Mouse (Mus musculus): Measurements from ENCODE around the gene Med12.
"Not testable (repeated sequence)": the region's sequence is repeated elsewhere in the genome, so short reads cannot be mapped to it uniquely, and the experiment has no call there.

The Med12 gene

DNA sequence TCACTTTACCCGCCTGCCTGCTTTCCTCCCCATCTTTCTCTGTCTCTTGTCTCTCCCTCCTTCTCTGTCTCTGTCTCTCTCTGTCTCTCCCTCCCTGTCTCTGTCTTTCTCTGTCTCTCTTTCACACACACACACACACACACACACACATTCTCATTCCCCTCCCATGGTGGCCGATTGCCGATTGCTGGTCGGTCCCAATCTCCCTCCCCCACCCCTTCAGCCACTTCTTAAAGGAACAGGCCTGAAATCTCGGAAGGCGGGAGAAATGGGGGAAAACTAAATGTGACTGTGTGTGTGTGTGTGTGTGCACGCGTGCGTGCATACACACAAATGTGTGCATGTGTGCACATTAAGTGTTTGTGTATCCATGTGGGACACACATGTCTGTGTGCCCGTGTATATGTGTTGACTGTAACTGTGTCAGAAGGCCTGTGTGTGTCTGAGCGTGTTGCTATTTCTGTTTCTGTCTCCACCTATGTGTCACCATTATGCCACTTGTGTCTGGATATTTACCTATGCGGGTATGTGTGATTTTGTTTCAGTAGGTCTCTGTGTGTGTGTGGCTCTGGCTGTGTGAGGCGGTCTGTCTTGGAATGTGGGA, 26.7 kb downstream of the Med12 start:
- no peak for DNase-seq

DNA sequence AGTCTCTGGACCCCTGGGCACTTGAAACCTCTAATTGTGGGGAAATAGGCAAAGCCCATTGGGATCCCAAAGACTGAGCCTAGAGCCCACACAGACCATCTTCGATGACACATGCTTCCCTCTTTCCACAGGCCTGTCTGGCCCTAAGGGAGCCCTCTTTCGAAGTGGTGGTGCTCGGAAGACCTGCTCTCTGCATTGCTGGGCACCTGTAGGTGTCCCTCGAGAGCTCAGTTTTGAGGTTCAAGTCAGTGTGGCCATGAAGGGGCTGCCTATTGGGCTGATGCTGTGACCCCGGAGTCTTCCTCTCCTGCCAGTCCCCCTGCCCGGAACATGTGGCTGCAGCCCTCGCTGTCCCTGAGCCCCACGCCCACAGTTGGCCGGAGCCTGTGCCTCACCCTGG, 27.8 kb downstream of the Med12 start:
- no peak for DNase-seq

DNA sequence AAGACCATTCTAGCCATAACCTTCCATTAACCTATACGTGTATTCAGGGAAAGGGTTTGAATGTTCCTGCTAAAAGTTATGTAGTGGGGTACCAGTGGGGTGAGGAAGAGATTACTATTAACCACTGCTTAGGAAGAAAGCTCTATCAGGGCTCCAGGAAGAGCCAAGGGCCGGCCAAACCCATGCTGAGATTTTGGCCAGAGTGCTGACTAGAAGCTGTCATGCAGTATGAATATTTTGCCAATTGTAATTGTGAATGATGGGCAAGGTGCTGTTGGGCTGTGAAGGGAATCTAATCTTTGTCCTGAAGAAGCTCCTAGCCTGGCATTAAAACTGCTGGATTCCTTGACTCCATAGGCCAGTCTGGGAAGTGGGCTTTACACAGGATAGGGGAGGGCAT, 30.8 kb downstream of the Med12 start:
- no peak for DNase-seq

DNA sequence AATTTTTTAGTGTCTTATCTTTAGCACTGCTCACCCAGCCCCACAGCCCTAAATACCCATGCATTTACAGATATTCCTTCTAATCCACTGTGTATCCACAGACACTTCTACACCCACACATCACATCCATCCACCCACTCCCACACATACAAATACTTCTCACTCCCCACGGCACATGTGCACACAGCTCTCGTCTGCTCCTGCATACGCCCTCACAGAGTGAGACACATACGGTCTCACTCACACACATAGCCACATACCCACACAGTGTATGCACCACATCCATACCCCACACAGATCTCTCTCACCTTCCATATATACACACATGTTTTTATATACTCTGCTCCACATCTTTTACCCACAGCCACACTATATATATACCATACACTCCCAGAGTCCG, 35.5 kb downstream of the Med12 start:
- no peak for DNase-seq

DNA sequence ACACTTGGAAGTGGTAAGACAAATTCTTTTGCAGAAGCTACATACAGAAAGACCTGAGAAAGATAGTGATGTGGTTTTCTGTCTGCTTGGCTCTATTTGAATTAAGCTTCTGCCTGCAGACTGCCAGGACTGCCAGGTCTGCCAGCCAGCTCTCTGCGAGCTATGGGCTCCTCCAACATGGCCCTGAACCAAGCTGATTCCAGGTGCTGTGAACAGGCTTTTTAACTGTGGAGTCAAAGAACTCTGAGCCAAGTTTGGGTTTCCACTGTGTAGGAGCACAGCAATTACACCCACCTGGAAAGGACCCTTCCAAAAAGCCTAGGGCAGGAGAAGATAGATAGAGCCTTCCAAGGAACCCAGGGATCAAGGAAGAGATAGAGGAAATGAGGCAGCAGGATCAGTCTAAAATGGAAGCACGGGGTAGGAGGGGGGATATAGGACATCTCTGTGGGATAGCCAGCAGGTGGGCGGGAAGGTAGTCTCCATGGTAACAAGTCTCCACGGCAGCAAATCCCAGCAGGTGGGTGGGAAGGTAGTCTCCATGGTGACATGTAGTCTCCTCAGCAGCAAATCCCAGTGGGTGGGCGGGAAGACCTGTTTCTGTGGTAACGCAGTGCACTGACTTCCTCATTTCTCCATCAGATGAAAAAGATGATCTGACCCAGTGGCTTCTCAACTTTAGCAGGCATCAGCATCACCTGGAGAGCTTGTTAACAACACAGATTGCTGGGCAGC, 40.0 kb downstream of the Med12 start:
- no peak for DNase-seq

DNA sequence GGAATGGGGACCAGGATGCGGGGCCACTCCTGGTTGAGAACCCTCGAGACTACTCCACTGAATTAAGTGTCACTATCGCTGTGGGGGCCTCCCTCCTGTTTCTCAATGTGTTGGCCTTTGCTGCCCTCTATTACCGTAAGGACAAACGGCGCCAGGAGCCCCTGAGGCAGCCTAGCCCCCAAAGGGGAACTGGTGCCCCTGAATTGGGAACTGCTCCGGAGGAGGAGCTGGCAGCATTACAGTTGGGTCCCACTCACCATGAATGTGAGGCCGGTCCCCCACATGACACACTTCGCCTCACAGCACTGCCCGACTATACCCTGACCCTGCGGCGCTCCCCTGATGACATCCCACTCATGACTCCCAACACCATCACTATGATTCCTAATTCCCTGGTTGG, 45.9 kb downstream of the Med12 start:
- no peak for DNase-seq

DNA sequence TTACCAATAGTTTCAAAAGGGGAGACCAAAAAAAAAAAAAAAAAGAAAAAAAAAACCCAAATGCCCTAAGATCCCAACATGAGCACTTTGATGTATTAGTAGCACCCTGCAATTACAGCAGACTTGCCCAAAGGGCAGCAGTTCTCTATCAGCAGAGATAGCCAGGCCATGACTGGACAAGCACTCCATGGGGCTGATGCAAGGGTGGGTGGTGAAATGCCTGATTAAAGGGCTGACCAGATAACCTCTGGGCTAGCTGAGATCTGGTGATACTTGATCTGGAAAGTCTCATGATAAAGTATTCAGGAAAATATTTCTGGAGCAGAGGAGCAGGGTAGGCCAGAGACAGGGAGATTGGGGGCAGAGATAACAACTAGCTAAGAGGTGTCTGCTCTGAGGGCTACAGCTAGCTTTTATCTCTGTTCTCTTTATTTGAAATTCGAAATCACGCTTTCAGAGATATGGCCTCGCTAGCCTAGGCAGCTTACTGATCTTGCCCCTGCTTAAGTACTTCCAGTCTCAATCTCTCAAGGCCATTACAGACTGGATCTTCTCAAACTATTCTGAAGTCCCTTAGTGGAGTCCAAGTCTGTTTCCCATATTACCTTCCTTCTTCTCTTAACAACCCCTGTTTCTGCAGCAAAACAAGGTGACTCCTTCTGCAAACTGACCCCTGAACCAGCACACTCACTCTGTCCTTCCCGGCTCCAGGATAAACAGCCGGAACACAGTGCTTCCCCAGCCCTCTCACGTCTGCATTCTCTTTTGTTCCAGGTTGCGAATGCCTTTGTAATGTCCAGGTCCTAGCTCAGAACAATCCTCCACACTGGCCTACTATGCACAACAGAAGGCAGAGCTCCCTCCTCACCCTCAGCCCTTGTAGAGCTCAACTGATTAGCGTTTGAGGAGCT, 52.4 kb downstream of the Med12 start:
- DNase-seq, result no peak

DNA sequence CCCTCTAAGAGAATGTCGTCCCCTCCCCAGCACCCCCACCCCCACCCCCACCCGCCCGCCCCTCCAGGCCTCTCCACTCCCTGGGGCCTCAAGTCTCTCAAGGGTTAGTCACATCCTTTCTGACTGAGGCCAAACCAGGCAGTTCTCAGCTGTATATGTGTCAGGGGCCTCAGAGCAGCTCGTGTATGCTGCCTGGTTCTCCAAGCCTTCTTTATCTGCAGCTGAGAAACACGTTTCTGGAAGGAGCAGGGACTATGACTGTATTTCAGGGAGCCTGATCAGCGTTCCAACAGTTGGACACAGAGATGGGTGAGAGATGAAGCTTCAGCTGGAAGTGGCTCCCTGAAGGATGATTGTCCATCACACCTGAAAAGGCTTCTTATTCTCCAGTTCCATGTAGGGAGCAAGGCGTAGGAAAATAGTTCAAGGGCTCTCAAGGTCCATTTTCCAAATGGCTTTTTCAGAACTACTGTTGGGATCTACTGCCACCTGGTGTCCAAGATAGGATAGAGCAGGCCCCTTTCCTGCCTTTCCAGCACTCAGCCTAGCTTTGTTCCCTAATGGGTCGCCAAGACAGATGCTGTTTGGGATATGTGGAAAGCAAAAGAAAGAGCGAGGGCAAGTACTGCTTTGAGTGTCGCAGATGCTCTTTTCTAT, 55.7 kb downstream of the Med12 start:
- DNase-seq, result peak; percentile 18 to 27

DNA sequence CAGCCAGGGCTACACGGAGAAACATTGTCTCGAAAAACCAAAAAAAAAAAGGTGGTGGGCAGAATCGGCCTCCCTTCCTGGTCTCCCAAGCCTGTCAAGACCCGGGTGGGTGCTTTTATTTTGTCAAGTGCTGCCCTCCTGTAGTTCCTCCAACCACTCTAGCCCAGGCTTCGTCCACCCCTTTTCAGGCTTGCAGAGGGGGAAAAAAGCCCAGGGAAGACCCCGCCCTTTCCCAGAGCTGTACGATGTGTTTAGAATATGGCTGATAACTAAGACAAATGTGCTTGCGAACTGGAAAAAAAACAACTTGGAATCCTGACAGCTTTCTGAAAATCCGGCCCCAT, 58.2 kb downstream of the Med12 start:
- no peak for DNase-seq

DNA sequence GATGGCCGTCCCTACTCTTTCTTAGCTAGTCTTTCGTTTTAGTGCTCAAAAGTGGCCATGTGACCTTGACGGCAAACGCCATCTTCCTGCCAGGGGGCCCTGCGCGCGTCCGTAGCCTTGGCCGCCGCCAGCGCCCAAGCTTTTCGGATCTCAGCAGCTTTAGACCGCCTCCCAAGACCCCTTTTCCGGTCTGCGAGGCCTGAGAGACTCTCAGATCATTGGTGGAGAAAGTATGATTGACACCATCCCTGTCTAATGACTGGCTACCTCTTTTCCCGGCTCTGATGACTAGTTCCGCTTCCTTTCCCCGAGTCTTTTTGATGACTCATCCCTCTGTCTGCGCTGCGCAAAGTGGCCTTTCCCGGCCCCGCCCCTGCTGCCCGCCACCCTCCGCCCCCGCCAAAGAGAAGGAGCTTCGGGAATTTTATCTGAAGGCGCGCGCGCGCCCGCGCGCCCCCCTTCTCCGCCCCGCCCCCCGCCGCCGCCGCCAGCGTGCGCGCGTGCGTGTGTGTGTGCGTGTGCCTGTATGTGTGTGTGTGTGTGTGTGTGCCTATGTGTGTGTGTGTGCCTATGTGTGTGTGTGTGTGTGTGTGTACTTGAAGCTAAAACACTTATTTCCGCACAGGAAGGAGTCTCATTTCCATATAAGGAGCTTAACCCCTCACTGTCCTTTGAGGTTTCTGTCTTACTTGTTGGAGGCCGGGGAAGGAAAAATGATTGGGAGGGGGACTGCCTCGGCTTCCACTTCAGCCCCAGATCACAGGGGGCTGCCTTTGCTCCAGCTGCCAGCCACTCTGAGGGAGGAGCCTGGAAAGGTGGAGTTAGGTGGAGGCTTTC, 58.8 kb downstream of the Med12 start:
- DNase-seq, result peak; percentile 79 to 84

DNA sequence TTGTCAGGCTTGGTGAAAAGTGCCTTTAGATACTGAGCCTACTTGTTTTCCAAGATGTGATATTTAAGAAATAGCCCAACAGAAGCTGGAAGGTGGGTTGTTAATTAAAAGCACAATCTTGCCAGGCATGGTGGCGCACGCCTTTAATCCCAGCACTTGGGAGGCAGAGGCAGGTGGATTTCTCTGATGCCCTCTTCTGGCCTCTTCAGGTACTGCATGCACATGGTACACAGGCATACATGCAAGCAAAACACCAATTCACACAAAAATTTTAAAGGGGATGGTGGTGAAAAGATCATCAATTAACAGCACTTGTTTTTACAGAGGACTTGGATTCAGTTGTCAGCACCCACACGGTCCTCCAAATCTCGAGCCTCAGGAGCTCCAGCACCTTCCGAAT, 60.8 kb downstream of the Med12 start:
- DNase-seq, result peak; percentile 22 to 38

DNA sequence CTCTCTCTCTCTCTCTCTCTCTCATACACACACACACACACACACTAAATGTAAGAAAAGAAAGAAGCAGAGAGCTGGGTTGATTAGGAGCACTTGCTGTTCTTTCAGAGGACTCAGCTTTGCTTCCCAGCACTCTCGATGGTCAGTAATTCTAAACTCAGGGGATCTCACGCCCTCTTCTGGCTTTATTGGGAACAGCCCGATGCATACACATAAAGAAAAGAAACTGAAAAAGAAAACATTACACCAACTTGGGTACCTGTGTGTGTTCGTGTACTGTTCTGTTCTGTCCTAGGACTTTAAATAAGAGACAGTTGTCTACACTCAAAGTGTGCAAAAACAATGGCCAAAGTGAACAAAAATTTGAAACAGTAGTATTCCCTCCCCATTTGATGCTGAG, 64.8 kb downstream of the Med12 start:
- no peak for DNase-seq

DNA sequence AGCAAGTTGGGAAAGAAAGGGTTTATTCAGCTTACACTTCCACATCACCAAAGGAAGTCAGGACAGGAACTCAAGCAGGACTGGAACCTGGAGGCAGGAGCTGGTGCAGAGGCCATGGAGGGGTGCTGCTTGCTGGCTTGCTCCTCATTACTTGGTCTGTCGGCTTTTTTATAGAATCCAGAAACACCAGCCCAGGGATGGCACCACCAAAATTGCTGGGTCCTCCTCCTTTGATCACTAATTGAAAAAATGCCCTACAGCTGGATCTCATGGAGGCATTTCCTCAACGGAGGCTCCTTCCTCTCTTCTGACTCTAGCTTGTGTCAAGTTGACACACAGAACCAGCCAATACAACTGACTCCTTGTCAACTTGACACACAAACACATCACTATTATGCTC, 69.0 kb downstream of the Med12 start:
- DNase-seq, result not testable (repeated sequence)

DNA sequence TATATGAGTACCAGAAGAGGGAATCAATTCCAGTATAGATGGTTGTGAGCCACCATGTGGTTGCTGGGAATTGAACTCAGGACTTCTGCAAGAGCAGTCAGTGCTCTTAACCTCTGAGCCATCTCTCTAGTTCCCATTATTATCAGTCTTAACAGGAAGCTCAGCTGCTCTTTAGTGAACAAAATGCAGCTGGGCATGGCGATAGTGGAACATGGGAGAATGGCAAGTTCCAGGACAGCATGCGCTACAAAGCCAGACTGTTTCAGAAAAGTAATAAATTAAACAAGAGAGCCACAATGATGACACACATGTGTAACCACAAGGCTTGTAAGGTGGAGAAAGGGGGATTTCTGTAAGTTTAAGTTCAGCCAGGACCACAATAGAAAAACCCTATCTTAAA, 71.6 kb downstream of the Med12 start:
- DNase-seq, result no peak

DNA sequence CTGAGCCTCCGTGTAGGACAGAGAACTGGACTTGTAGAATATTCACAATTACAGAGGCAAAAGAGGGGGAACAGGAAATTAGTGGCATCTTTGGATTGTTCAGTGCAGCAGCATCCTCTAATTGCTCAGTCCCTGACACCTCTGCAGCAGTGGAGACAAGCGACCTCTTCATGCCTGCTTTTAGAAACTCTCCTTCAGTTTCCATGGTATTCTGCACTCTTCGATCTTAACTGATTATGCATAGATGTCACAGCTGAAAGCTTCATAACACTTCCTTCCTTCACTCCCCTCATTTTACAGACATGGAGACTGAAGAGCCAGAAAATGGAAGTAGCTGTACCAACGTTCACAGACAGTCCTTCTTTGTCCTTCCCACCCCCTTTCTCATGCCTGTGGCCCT, 72.6 kb downstream of the Med12 start:
- DNase-seq, result no peak

Measured in thymus, postnatal 36 days (tissue).